Comparison of ENCODE assay signal across 8 mouse cellular contexts in the genomic region with DNA sequence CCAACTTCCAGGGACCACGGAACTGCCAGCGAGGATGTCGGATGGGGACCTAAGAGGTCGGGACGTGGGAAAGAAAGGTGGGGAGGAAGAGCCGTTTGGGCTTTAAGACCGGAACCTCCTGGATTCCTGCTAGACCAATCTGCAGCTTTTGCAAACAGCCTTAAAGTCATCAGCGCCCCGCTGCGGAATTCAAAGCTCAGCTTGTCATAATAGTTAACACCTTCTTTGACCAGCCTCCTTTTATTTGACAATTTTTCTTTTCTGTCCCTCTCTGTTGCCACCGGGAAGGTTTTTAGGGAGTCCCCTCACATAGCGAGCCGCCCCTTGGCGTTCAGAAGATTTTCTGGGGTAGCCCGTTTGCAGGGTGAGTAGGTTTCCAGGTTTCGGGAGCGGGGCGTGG. TPM values are rescaled to one million over a fixed set of nuclear protein-coding genes. Genes with fewer than 3 reads are reported as not detected.
DNase-seq lines count a peak whose midpoint lies in the region; ATAC-seq and TF ChIP-seq lines count a peak whose summit lies in the region.

Has3 (plus strand) TSS at position 192 of the 400 bp plus-strand sequence.

- WGBS in thymus, adult 2 months = 6% methylated on average over 18 of the region's 18 CpGs
- 2% methylated on average over 18 of the region's 18 CpGs for WGBS in intestine, embryonic 16.5 days
- 2% methylated on average over 18 of the region's 18 CpGs for WGBS in midbrain, embryonic 11.5 days

- no peaks in the 10 kb centered on the region for H3K9me3 ChIP-seq in intestine, embryonic 16.5 days (ENCODE audit: control insufficient read depth, low read length)
- no peaks in the 10 kb centered on the region for H3K9me3 ChIP-seq in midbrain, embryonic 11.5 days (ENCODE audit: control insufficient read depth, low read length)

- H3K4me1 ChIP-seq in thymus, adult 2 months (replicated peaks; ENCODE audit: control insufficient read depth, insufficient read depth, low read length) = peaks cover 11% of the 10 kb centered on the region
- H3K4me1 ChIP-seq in intestine, embryonic 16.5 days (ENCODE audit: control insufficient read depth, insufficient read depth, low read length) = peaks cover 32% of the 10 kb centered on the region
- peaks cover 22% of the 10 kb centered on the region for H3K4me1 ChIP-seq in midbrain, embryonic 11.5 days (ENCODE audit: control insufficient read depth, insufficient read depth, low read length)

- H3K4me3 ChIP-seq in thymus, adult 2 months (ENCODE audit: control insufficient read depth, insufficient read depth, low read length) = peak within 1 kb of the TSS; percentile 16
- peak within 1 kb of the TSS; percentile 63 for H3K4me3 ChIP-seq in intestine, embryonic 16.5 days (ENCODE audit: low read length)
- H3K4me3 ChIP-seq in midbrain, embryonic 11.5 days (ENCODE audit: low read depth, low read length) = peak within 1 kb of the TSS; percentile 51

- no peak for ATAC-seq in intestine, embryonic 16.5 days
- ATAC-seq in midbrain, embryonic 11.5 days (ENCODE audit: low FRiP score) = no peak
- ATAC-seq in CD4-positive, CD25-positive, alpha-beta regulatory T cell, adult 4 months = no peak

- H3K27me3 ChIP-seq in thymus, adult 2 months (ENCODE audit: control insufficient read depth, insufficient read depth, low read length) = peaks cover 4% of the 10 kb centered on the region; the same call in 1 of the 2 replicates
- H3K27me3 ChIP-seq in intestine, embryonic 16.5 days (replicated peaks; ENCODE audit: control insufficient read depth, insufficient read depth, low read length) = peaks cover 15% of the 10 kb centered on the region
- H3K27me3 ChIP-seq in midbrain, embryonic 11.5 days (ENCODE audit: control insufficient read depth, insufficient read depth, low read length) = peaks cover 35% of the 10 kb centered on the region

- DNase-seq in adrenal gland, postnatal 10 days = peak; percentile 27
- DNase-seq in adrenal gland, postnatal 25 days = no peak
- DNase-seq in thymus, adult 2 months = no peak
- DNase-seq in thymus, postnatal 0 days (ENCODE audit: low spot score) = no peak
- peak; percentile 96 for DNase-seq in midbrain, embryonic 11.5 days (ENCODE audit: low spot score, missing footprints)
- DNase-seq in testis, postnatal 10 days (ENCODE audit: low spot score) = no peak

- no peak for TF ChIP-seq CTCF in thymus, adult 2 months (IDR thresholded peaks at IDR 0.05; ENCODE audit: borderline replicate concordance, control insufficient read depth, extremely low read depth, insufficient read depth, low read length, poor library complexity)

- no peak within 1 kb of the TSS for H3K27ac ChIP-seq in thymus, adult 2 months (ENCODE audit: control insufficient read depth, insufficient read depth, low read length)
- no peak within 1 kb of the TSS for H3K27ac ChIP-seq in intestine, embryonic 16.5 days (ENCODE audit: low read length)
- H3K27ac ChIP-seq in midbrain, embryonic 11.5 days (ENCODE audit: low read depth, low read length) = no peak within 1 kb of the TSS

- no peaks in the 10 kb centered on the region for H3K36me3 ChIP-seq in thymus, adult 2 months (ENCODE audit: control insufficient read depth, insufficient read depth, low read length)
- no peaks in the 10 kb centered on the region for H3K36me3 ChIP-seq in intestine, embryonic 16.5 days (ENCODE audit: control insufficient read depth, insufficient read depth, low read length)
- peaks cover 3% of the 10 kb centered on the region; the same call in 1 of the 2 replicates for H3K36me3 ChIP-seq in midbrain, embryonic 11.5 days (ENCODE audit: control insufficient read depth, insufficient read depth, low read length)

- H3K4me2 ChIP-seq in intestine, embryonic 16.5 days (ENCODE audit: low read depth, low read length) = peak within 1 kb of the TSS; percentile 96
- H3K4me2 ChIP-seq in midbrain, embryonic 11.5 days = peak within 1 kb of the TSS; percentile 97

- peak within 1 kb of the TSS; percentile 66 for H3K9ac ChIP-seq in intestine, embryonic 16.5 days (ENCODE audit: low read depth, low read length)
- peak within 1 kb of the TSS; percentile 66 for H3K9ac ChIP-seq in midbrain, embryonic 11.5 days (ENCODE audit: low read length)

- TF ChIP-seq POLR2A in thymus, adult 2 months (IDR thresholded peaks at IDR 0.05; ENCODE audit: control insufficient read depth, extremely low read depth, insufficient read depth, low read length, poor library complexity) = no peak

RNA-seq across cellular contexts. Expression of gene Has3, which starts in this region (rescaled TPM):
- 1 to 10 TPM in 1 of 2 experiments, under 1 TPM in 1; 0.96 to 2.2 TPM for total RNA-seq in adrenal gland, postnatal 10 days (2021)
- 0.33 and 0.55 TPM in 2 replicates for total RNA-seq in adrenal gland, postnatal 25 days (2021)
- polyA plus RNA-seq in thymus, adult 2 months (2012; rRNA removed) = 1.4 and 2.0 TPM in 2 replicates
- 0.26 and 0.56 TPM in 2 replicates for polyA plus RNA-seq in thymus, postnatal 0 days (2015; fragmentation: Nextera tagmentation; extraction: Ambion mirVana)
- 0.09 and 0.28 TPM in 2 replicates for polyA plus RNA-seq in intestine, embryonic 16.5 days (2015; fragmentation: Nextera tagmentation; extraction: Ambion mirVana)
- polyA plus RNA-seq in midbrain, embryonic 11.5 days (2014; fragmentation: Nextera tagmentation; extraction: Ambion mirVana) = 0.10 and 0.14 TPM in 2 replicates
- under 1 TPM; 0.10 to 0.13 TPM for polyA plus RNA-seq in CD4-positive, CD25-positive, alpha-beta regulatory T cell, adult 4 months (2017; shearing (Covaris generic))

Comparison
In these comparisons a context has a peak if more than half of its experiments do, and no peak if none do; other contexts are left out.
1. Peak in DNase-seq, H3K4me3 ChIP-seq, H3K9ac ChIP-seq and H3K4me2 ChIP-seq in midbrain, embryonic 11.5 days; RNA of the gene not detected or under 1 TPM.